Mouse (Mus musculus): ENCODE measurements around the gene Capza1.

GRCm38 (mm10) chr3:104820426-104820825 lies 43.9 kb downstream of the Capza1 start:
- TF ChIP-seq GATA1 (IDR thresholded peaks at IDR 0.05; ENCODE audit: borderline replicate concordance, low read length) (no peak), FLI1 (IDR thresholded peaks at IDR 0.05; ENCODE audit: low read length) (no peak)
